Mouse (Mus musculus): ENCODE data around the gene Scmh1. TPM values are rescaled to one million over a fixed set of nuclear protein-coding genes. Genes with fewer than 3 reads are reported as not detected.

Scmh1 gene
- polyA plus RNA-seq, 1 experiment from 2014 or later: 73.3 TPM

DNA sequence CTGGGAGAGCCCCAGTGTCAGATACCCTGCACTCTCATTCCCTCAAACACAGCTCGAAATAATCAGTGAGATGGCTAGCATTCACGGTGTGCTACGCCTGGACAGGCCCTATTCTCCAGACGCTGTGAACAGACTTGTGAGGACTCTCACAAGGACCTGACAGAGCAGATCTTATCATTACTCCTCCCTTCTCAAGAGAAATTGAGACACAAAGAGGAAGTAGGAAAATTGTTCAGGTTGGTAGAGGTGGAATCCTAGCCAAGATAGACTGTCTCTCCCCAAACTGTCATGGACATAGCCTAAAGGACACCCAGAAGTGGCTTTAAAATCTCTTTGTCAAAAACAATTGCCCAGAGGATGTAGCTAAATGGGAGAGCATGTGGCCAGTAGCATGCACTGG is 31.3 kb upstream of the Scmh1 start:
- Histone ChIP-seq H3K27me3 (ENCODE audit: control insufficient read depth, insufficient read depth, low read length) (no peaks in the 10 kb centered on the region), H3K9ac (no peak overlapping the region), H3K27ac (0 out of 2 replicates have a peak overlapping the region, but pooled peaks have one; percentile 14), H3K4me1 (replicated peaks; ENCODE audit: control insufficient read depth, insufficient read depth, low read length) (peaks cover 20% of the 10 kb centered on the region), H3K4me2 (replicated peaks) (no peak overlapping the region), H3K4me3 (replicated peaks; ENCODE audit: low read length) (no peak overlapping the region), H3K9me3 (ENCODE audit: control insufficient read depth, low read length) (no peaks in the 10 kb centered on the region), H3K36me3 (replicated peaks; ENCODE audit: control insufficient read depth, insufficient read depth) (no peaks in the 10 kb centered on the region)
- DNase-seq (ENCODE audit: low spot score) (no peak), ATAC-seq (ENCODE audit: low FRiP score) (no peak)
- WGBS: 22% methylated on average over 4 of the region's 4 CpGs

DNA sequence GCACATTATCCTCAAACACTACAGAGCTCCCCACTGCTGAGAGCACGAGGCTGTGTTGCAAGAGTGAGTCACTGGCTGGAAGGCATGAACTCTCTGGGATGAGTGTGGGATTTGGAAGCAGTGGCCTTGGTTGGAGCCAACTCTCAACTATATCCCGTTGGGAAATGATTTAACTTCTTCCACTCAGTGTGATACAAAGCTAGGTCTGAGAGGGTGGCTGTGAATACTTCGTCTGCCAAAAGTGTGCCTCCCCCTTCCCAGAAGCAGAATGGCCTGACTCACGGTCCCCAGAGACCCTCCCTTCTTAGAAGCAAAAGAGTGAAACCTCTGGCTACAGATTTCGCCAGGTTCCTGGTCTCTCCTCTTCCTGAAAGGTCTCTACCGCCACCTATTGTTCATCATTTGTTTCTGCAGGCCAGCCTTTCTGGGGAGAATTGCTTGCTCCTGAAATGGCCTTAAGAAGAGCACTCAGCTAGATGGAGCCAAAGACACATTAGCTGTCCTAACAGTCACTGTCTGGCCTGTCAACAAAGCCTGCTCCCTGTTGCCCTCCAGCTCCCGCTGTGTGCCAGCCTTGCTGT is 24.2 kb upstream of the Scmh1 start:
- H3K4me3 ChIP-seq (replicated peaks; ENCODE audit: low read length): no peak overlapping the region
- no peaks in the 10 kb centered on the region for H3K4me1 ChIP-seq (replicated peaks; ENCODE audit: control insufficient read depth, insufficient read depth, low read length)
- 18% methylated on average over 7 of the region's 7 CpGs for WGBS
- H3K9ac ChIP-seq: no peak overlapping the region
- DNase-seq (ENCODE audit: low spot score) (peak; percentile 96), ATAC-seq (ENCODE audit: low FRiP score) (peak; percentile 83; the same call in 1 of the 2 replicates)
- H3K36me3 ChIP-seq (replicated peaks; ENCODE audit: control insufficient read depth, insufficient read depth): no peaks in the 10 kb centered on the region
- no peaks in the 10 kb centered on the region for H3K9me3 ChIP-seq (ENCODE audit: control insufficient read depth, low read length)
- H3K4me2 ChIP-seq (replicated peaks): no peak overlapping the region
- no peaks in the 10 kb centered on the region for H3K27me3 ChIP-seq (ENCODE audit: control insufficient read depth, insufficient read depth, low read length)
- no peak overlapping the region for H3K27ac ChIP-seq

DNA sequence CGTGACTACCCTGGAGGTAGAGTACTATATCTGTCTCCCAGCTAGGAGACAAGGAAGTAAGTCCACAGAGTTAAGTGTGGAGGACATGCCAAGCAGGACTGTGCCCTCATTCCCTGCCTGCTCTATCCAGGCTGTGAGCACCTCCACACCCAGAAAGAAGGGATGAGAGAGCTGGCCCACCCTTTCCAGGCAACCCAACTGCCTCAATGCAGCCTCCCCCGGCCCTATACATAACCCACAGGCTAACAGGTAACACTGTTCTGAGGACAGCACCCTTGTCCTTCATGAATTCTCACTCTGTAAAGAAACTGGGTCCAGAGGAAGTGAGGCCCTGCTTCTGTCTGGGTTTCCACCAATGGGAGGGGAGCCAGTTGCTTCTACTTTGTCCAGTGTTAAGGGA is 19.6 kb upstream of the Scmh1 start:
- H3K36me3 ChIP-seq (replicated peaks; ENCODE audit: control insufficient read depth, insufficient read depth): no peaks in the 10 kb centered on the region
- no peaks in the 10 kb centered on the region for H3K4me1 ChIP-seq (replicated peaks; ENCODE audit: control insufficient read depth, insufficient read depth, low read length)
- no peak overlapping the region for H3K27ac ChIP-seq
- 83% methylated on average over 2 of the region's 2 CpGs for WGBS
- no peak overlapping the region for H3K4me3 ChIP-seq (replicated peaks; ENCODE audit: low read length)
- H3K9me3 ChIP-seq (ENCODE audit: control insufficient read depth, low read length): no peaks in the 10 kb centered on the region
- ATAC-seq (ENCODE audit: low FRiP score) (no peak), DNase-seq (ENCODE audit: low spot score) (no peak)
- H3K9ac ChIP-seq: no peak overlapping the region
- H3K27me3 ChIP-seq (ENCODE audit: control insufficient read depth, insufficient read depth, low read length): no peaks in the 10 kb centered on the region
- H3K4me2 ChIP-seq (replicated peaks): no peak overlapping the region

DNA sequence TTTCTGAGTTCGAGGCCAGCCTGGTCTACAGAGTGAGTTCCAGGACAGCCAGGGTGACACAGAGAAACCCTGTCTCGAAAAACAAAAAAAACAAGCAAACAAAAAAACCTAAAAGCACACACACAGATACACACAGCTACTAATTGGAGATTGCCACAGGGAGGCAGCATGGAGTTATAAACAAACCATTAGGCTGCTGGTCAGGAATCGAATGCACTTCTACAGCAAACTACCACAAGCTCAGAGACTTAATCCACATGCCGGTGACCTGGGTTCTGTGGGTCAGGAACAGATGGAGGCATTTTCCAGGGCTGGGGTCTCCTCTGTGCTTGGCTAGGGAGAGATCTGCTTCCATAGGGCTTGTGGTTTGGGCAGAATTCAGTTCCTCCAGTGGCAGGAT is 17.6 kb upstream of the Scmh1 start:
- 44% methylated on average over 4 of the region's 4 CpGs for WGBS
- DNase-seq (ENCODE audit: low spot score) (peak; percentile 61), ATAC-seq (ENCODE audit: low FRiP score) (no peak)
- no peaks in the 10 kb centered on the region for H3K9me3 ChIP-seq (ENCODE audit: control insufficient read depth, low read length)
- H3K4me1 ChIP-seq (replicated peaks; ENCODE audit: control insufficient read depth, insufficient read depth, low read length): no peaks in the 10 kb centered on the region
- no peaks in the 10 kb centered on the region for H3K36me3 ChIP-seq (replicated peaks; ENCODE audit: control insufficient read depth, insufficient read depth)
- H3K4me2 ChIP-seq (replicated peaks): no peak overlapping the region
- H3K27me3 ChIP-seq (ENCODE audit: control insufficient read depth, insufficient read depth, low read length): no peaks in the 10 kb centered on the region
- H3K9ac ChIP-seq: no peak overlapping the region
- no peak overlapping the region for H3K4me3 ChIP-seq (replicated peaks; ENCODE audit: low read length)
- H3K27ac ChIP-seq: no peak overlapping the region

DNA sequence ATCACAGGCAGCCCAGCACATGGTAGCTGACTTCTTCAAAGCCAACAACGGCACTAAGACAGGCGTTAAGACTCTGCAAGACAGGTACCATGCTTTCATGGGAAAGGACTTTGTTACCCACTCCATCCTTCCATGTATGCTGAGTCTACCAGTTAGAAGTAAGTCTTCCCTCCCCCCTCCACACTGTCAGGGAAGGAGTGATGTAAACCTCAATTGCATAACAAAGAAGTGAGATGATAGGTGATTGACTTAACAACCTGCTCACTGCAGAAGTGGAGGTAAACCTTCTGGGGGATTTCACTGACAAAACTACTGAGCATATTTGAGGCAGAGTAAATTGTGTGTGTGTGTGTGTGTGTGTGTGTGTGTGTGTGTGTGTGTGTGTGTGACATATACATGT is 17.1 kb upstream of the Scmh1 start:
- ATAC-seq (ENCODE audit: low FRiP score) (no peak), DNase-seq (ENCODE audit: low spot score) (no peak)
- no peak overlapping the region for H3K4me2 ChIP-seq (replicated peaks)
- 94% methylated on average over 2 of the region's 2 CpGs for WGBS
- H3K9ac ChIP-seq: no peak overlapping the region
- H3K9me3 ChIP-seq (ENCODE audit: control insufficient read depth, low read length): no peaks in the 10 kb centered on the region
- no peak overlapping the region for H3K27ac ChIP-seq
- no peak overlapping the region for H3K4me3 ChIP-seq (replicated peaks; ENCODE audit: low read length)
- H3K27me3 ChIP-seq (ENCODE audit: control insufficient read depth, insufficient read depth, low read length): no peaks in the 10 kb centered on the region
- H3K4me1 ChIP-seq (replicated peaks; ENCODE audit: control insufficient read depth, insufficient read depth, low read length): no peaks in the 10 kb centered on the region
- no peaks in the 10 kb centered on the region for H3K36me3 ChIP-seq (replicated peaks; ENCODE audit: control insufficient read depth, insufficient read depth)

DNA sequence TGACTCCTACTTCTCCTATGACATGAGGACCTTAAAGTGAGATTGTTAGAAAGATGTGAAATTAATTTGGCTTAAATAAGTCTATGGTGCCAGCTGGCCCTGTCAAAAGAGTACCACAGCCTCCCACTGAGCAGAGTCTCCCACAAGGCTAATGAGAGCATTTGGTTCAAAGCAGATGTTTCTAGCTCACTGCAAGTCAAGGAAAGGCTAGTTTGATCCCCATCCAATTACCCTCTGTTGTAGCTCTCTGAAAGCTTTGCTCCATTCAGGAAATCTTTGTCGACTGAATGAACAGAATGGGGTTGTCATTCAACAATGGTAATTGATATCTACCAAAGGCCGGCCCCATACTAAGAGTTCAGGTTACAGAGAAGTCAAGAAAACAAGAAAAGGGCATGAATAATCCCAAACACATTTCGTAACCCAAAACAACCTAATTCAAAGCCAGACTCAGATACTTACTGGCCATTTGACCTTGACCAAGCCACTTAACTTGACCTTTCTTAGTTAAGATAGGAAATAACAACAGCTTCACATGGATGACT is 16.0 kb upstream of the Scmh1 start:
- 18% methylated on average over 3 of the region's 3 CpGs for WGBS
- Histone ChIP-seq H3K4me2 (replicated peaks) (no peak overlapping the region), H3K27me3 (ENCODE audit: control insufficient read depth, insufficient read depth, low read length) (no peaks in the 10 kb centered on the region), H3K9ac (no peak overlapping the region), H3K27ac (no peak overlapping the region), H3K36me3 (replicated peaks; ENCODE audit: control insufficient read depth, insufficient read depth) (no peaks in the 10 kb centered on the region), H3K9me3 (ENCODE audit: control insufficient read depth, low read length) (no peaks in the 10 kb centered on the region), H3K4me1 (replicated peaks; ENCODE audit: control insufficient read depth, insufficient read depth, low read length) (no peaks in the 10 kb centered on the region), H3K4me3 (replicated peaks; ENCODE audit: low read length) (no peak overlapping the region)
- ATAC-seq (ENCODE audit: low FRiP score) (no peak), DNase-seq (ENCODE audit: low spot score) (no peak)

DNA sequence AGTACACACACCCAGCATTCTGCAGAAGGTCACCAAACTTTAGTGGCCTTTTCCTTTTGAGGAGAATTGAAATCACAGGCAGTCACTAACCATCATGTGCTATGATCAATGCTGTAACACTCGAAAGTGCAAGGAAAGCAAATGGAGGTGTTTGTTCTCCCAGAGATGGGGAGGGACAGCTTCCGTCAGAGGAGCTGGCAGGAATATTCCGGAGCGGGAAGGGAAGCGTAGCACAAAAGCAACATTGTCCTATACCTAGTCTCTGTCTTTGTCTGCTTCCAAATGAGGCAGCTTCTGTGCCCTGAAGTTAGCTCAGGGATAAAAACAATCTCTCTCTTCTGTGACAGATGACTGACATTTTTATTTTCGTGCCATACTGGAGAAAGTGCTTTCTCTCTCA is 15.5 kb upstream of the Scmh1 start:
- no peaks in the 10 kb centered on the region for H3K27me3 ChIP-seq (ENCODE audit: control insufficient read depth, insufficient read depth, low read length)
- H3K36me3 ChIP-seq (replicated peaks; ENCODE audit: control insufficient read depth, insufficient read depth): no peaks in the 10 kb centered on the region
- no peak overlapping the region for H3K27ac ChIP-seq
- ATAC-seq (ENCODE audit: low FRiP score) (no peak), DNase-seq (ENCODE audit: low spot score) (no peak)
- no peak overlapping the region for H3K4me3 ChIP-seq (replicated peaks; ENCODE audit: low read length)
- H3K4me1 ChIP-seq (replicated peaks; ENCODE audit: control insufficient read depth, insufficient read depth, low read length): no peaks in the 10 kb centered on the region
- no peak overlapping the region for H3K9ac ChIP-seq
- 30% methylated on average over 6 of the region's 6 CpGs for WGBS
- no peaks in the 10 kb centered on the region for H3K9me3 ChIP-seq (ENCODE audit: control insufficient read depth, low read length)
- no peak overlapping the region for H3K4me2 ChIP-seq (replicated peaks)

DNA sequence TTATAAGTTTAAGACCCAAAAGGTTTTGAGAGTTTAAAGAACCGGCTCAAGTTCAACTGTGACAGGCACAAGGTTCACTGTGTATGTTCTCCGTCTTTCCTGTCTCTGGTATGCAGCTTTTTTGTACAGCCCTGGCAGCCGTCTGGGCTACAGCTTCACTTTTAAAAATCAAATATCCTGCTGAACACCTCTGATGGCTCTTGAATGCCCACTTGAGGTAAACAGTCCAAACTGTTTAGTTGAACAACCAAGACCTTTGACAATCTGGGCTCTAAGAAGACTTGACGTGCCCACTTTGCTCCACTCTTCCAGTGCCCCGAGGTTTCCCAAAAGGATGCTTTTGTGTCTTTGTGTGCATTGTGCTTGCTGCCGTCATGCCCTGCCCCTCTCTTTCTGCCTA is 13.5 kb upstream of the Scmh1 start:
- H3K9me3 ChIP-seq (ENCODE audit: control insufficient read depth, low read length): no peaks in the 10 kb centered on the region
- H3K4me3 ChIP-seq (replicated peaks; ENCODE audit: low read length): no peak overlapping the region
- ATAC-seq (ENCODE audit: low FRiP score): no peak
- H3K4me1 ChIP-seq (replicated peaks; ENCODE audit: control insufficient read depth, insufficient read depth, low read length): no peaks in the 10 kb centered on the region
- H3K27ac ChIP-seq: no peak overlapping the region
- 61% methylated on average over 6 of the region's 6 CpGs for WGBS
- no peaks in the 10 kb centered on the region for H3K36me3 ChIP-seq (replicated peaks; ENCODE audit: control insufficient read depth, insufficient read depth)
- H3K27me3 ChIP-seq (ENCODE audit: control insufficient read depth, insufficient read depth, low read length): no peaks in the 10 kb centered on the region
- no peak for DNase-seq (ENCODE audit: low spot score)
- no peak overlapping the region for H3K9ac ChIP-seq
- H3K4me2 ChIP-seq (replicated peaks): no peak overlapping the region

DNA sequence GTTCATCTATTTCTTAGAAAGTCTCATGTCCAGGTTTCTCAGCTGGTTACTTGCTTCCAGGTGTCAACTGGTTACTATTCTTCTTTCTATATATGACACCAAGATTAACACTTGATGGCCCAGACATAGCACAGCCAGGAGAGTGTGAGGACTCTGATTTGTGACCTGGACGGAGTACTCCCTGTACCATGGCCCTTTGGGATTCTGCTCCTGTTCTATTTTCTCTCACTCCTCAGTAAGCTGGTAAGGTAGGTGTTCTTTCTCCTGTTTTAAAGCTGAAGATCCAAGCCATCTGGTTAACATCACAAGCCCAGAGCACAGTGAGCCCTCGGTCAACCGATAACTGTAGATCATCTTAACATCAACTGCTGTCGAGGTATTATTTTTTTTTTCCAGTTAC is 12.7 kb upstream of the Scmh1 start:
- H3K4me3 ChIP-seq (replicated peaks; ENCODE audit: low read length): no peak overlapping the region
- no peak overlapping the region for H3K27ac ChIP-seq
- ATAC-seq (ENCODE audit: low FRiP score) (no peak), DNase-seq (ENCODE audit: low spot score) (no peak)
- no peaks in the 10 kb centered on the region for H3K36me3 ChIP-seq (replicated peaks; ENCODE audit: control insufficient read depth, insufficient read depth)
- no peaks in the 10 kb centered on the region for H3K9me3 ChIP-seq (ENCODE audit: control insufficient read depth, low read length)
- 87% methylated on average over 4 of the region's 4 CpGs for WGBS
- no peak overlapping the region for H3K4me2 ChIP-seq (replicated peaks)
- no peak overlapping the region for H3K9ac ChIP-seq
- H3K27me3 ChIP-seq (ENCODE audit: control insufficient read depth, insufficient read depth, low read length): no peaks in the 10 kb centered on the region
- H3K4me1 ChIP-seq (replicated peaks; ENCODE audit: control insufficient read depth, insufficient read depth, low read length): no peaks in the 10 kb centered on the region

DNA sequence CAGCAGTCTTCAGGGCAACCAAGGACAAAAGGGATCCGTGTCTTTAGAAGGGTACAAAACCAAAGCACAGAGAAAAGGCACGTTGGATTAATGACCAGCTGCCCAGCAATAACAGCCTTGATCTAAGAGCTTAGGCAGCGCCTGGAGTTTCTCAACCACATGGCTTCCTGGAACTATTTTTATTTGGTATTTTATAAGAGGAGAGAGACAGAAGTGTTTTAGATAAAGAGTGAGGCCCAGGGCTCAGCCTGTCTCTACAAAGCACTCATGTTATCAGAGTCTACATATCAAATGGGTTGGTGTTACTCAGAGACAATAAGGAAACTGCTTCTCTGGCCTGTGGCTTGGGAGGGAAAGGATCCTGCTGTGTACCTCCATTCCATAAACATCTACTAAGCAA is 12.3 kb upstream of the Scmh1 start:
- Histone ChIP-seq H3K9ac (no peak overlapping the region), H3K27me3 (ENCODE audit: control insufficient read depth, insufficient read depth, low read length) (no peaks in the 10 kb centered on the region), H3K4me2 (replicated peaks) (no peak overlapping the region), H3K4me3 (replicated peaks; ENCODE audit: low read length) (no peak overlapping the region), H3K36me3 (replicated peaks; ENCODE audit: control insufficient read depth, insufficient read depth) (no peaks in the 10 kb centered on the region), H3K9me3 (ENCODE audit: control insufficient read depth, low read length) (no peaks in the 10 kb centered on the region), H3K4me1 (replicated peaks; ENCODE audit: control insufficient read depth, insufficient read depth, low read length) (no peaks in the 10 kb centered on the region), H3K27ac (no peak overlapping the region)
- WGBS: 50% methylated on average over 3 of the region's 3 CpGs
- DNase-seq (ENCODE audit: low spot score) (no peak), ATAC-seq (ENCODE audit: low FRiP score) (no peak)
